Mouse (Mus musculus): ENCODE results near the gene Gstp2.

Gstp2 gene

DNA sequence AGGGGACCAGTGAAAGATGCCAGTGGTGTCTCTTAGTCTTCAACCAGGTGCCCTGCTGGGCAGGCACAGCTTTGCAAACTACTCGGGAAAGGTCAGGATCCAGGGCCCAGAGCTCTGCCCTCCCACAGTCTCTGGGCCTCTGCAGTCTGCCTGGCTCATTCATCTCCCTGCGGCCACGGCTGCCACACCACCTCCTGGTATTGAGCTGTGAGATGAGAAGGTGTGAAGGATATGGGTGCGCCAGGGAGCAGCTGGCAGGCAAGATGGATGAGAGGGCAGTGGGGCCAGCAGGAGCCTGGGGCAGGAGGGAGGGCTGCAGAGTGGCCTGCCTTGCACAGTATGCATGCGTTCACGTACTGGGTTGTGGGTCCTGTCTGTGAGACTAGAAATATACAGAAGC is 55.0 kb downstream of the Gstp2 start:
- DNase-seq (ENCODE audit: low read depth in 2 of 2, low spot score in 2 of 2) = no peak
